Mouse (Mus musculus) urinary bladder, postnatal 10 days (tissue): ENCODE measurements around the gene Gga1.
"Not testable (repeated sequence)": the region's sequence is repeated elsewhere in the genome, so short reads cannot be mapped to it uniquely, and the experiment has no call there.

Source experiments
- DNase-seq: peaks from one replicate; pipeline ENCODE4 v3.0.0; 2022; ENCODE audit warnings: low spot score

Gga1 gene

DNA sequence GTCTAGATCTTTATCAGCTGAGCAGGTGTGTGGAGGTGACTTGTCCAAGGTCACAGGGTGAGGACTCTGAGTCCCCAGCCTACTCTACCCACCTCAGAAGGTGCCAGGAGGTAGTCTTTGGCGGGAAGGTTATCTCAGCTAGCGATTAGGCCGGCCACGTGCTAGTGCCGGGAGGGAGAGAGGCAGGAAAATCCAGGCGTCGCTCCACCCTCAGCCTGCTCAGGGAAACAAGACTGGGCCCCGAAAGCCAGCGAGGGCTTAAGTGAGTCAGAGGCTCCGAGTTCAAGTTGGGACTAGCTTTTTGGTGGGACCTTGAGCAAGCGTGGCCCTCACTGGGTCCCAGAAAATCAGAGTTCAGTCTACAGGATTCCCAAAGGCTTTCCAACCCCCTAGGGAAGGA is 31.7 kb upstream of the Gga1 start:
- no peak for DNase-seq

DNA sequence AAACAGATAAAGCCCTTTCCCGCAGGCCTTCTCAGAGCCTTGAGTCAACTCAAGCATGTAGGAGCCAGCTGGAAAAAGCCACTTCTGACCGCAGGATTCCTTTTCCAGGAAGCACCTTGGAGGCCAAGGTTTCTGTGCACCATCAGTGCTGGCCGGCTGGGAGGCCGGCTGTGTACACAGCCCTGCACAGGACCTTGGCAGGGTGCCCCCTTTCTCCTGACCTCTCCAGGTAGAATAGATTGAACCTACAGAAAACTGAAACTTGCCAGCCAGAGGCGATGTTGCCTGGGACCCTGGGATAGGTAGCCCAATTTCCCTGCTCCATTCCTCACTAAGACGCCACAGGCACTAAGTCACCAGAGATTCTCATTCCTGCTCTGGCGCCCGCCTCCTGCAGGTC is 31.1 kb upstream of the Gga1 start:
- no peak for DNase-seq

DNA sequence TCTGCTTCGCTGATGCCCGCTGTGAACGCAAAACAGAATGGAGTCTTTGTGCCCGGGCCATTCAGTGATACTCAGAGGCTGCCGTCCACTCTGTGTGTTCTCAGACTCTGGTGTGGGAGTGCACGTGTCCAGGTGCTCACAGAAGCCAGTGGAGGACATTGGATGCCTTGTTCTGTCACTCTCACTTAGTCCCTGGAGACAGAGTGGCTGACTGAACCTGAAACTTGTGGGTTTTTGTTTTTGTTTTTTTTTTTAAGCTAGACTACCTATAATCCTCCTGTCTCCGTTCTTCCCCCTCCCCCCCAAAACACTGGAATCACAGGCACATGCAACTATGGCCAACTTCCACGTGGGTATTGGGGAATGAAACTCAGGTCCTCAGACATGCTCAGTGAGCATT is 30.6 kb upstream of the Gga1 start:
- no peak for DNase-seq

DNA sequence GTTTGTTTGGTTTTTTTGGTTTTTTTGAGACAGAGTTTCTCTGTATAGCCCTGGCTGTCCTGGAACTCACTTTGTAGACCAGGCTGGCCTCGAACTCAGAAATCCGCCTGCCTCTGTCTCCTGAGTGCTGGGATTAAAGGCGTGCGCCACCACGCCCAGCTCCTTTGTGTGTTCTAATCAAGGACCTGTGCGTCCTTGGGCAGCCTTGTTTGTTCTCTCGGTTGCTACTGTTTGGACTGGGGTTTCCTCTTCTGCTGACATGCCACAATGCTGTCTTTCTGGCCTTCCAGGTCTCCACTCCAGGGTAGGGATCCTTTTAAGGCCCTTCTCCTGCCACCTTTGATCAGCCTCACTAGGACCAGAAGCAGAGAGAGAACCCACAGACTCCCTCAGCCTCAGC is 30.2 kb upstream of the Gga1 start:
- DNase-seq, result not testable (repeated sequence)

DNA sequence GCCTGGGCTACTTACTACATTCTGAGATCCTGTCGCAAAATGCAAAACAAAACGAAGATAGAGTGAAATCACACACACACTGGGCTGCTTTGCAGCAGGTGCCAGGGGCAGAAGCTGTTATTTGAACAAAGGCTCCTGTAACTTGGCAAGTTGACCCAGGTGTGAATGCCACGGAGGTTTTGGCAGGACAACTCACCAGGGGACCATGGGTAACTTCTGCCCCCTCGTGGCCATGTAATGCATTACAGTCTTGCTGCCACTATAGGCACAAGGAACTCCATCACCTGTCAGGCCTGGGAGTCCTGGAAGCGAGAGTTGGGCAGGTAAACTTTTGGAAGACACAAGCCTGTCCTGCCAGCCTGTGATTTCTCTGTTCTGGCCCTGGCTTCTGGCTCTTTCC is 28.5 kb upstream of the Gga1 start:
- peak; percentile 66 for DNase-seq

DNA sequence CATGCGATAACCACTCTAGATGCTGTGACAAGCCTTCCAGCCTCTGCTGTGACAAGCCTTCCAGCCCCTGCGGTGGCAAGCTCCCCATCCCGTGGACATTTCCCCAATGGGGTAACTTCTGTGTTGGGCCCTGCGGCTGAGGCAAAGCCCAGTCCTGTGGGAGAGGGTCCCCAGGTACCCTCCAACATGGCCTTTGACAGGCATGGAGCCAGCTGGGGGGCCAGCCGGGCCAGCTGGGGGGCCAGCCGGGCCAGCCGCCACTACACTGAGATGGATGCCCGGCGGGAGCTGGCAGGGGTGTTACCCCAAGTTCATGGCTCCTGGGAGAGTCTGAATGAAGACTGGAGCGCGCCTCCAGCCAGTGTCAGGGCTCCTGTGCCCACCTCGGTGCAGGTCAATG is 27.5 kb upstream of the Gga1 start:
- no peak for DNase-seq

DNA sequence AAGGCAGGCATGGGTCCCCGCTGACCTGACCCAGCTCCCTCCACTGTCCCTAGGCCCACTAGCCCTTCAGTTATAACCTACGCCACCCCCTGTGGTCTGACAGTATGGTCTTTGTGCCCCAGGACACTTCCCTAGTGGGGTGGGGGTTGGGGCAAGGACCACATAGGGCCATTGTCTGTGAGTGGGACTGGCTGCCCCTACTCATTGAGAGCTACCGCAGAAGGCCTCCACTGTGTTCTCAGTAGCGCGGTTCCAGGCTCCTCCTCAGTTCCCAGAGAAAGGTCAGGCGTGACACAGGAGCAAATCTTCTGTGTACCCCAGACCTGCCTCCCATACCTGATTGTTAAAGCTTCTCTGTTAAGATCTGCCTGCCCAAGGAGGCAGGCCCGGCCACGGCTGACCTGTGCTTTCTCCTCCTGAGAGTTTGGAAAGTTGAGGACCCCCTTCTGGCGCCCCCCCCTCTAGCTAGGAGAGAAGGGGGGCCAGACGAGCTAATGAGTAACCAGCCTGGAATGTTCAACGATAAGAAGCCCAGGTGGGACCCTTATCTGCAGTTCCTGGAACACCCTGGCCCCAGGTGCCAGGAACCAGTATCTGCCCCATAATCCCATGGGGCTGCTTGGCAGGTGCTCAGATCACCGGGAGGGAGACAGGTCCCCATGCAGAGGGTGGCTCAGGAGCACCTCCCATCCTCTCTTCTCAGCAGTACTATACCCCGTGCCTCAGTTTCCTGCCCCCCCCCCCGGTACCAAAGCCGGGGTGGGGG is 26.7 kb upstream of the Gga1 start:
- DNase-seq, result no peak

DNA sequence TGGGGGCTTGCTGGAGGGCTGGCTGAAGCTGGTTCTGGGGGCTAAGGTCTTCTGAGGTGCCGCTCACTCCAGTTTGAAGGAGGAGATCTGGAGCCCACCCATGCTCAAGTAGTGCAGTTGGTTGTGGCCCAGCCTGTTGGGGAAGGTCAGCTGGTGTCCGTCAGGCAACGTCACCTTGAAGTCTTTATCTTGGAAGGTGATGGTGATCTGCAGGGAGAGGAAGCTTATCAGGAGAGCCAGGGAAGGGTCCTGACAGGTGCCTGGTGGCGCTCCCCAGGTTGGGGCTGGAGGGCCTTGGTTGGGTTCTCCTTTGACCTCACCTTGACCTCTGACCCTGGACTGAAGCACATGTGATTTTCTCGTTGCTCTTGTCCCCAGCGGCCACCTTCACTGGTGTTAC is 26.0 kb upstream of the Gga1 start:
- DNase-seq, result no peak

DNA sequence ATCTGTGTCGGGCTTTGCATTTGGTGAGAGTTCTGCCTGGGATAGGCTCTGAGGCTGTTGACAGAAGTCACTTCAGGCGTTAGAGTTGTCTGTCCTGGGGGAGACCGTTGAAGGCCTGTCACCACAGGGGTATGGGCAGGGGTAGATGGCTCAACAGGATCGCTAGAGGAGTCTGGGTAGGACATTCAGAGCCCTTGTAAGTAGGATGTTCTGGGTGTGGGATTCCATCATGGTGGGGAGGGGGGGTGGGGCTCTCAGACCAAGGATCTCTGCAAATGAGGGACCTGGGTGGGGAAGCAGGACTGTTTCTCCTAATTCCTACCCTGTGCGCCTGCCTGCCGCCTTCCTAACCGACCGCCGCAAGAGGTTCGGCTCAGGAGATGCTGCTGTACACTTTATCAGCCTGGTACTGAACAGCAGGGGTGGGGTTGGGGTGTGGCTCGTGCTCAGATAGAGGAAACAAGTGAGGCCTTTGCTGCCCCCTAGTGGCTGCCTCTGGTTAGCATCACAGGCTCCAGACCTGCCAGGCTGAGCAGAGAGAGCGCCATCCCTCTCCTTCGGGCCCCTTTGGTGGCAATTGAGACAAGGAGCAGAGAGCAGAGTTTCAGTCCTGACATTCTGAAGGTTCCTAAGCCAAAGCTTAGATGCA is 25.4 kb upstream of the Gga1 start:
- peak; percentile 79 for DNase-seq

DNA sequence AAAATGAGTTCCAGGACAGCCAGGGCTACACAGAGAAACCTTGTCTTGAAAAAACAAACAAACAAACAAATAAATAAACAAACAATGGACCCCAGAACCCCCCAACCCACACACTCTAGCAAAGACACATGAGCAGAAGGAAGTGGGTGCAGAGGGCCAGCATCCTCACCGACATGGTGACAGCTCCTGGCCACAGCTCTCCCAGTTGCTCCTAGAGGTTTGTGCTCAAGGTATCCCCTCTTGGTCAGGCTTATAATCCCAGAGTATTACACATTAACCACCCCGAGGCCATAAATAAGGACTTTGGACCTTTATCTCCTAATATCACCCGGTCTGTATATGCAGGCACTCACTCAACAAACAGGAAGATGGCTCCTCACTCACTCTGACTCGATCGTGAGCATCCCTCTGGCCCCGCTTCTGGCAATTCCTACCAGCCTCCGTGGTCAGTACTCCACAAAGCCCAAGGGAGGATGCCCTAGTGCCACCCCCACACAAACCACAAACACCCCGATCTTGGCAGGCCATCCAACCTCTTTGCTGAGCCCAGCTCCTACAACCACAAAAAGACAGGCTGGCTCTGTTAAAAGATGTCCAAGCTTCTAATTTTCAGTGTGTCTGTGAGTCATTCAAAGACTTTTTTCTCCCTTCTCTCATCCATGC is 21.6 kb upstream of the Gga1 start, which contains the start of gene Lgals2:
Lgals2 (minus strand) TSS at position 227 of the 663 bp plus-strand sequence.
- DNase-seq, result no peak

DNA sequence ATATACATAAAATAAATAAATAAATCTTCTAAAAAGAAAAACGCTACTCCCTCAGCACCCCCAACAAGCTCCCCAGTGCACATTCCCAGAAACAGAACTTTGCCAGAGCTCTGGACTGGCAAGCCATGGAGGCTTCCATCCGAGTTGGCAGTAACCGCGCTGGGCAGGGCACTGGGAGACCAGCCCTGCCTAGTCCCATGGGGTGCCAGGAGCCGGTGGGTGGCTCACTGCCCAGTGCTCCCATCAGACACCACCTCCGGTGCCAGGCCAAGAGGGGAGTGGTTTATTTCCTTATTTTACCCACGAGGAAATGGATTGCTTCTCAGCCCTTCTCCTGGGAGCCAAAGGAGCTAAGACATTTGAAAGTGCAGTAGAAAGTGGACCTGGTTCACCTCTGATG is 20.0 kb upstream of the Gga1 start:
- no peak for DNase-seq

DNA sequence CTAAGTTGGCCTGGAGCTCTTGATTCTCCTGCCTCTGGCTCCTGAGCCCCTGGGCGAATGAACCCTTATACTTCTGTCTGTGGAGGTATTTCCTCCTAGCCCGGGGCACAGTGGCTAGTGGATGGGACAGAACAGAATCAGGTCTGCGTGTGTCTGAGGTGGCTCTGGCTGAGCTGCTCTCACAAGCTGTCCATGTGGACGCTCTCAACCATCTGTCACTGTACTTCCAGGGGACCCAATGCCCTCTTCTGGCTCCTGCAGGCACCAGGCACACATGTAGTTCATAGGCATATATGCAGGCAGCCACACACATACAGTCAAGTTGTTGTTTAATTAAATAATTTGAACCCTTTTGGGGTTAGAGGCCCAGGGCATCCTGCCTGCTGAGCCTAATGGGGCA is 17.7 kb upstream of the Gga1 start:
- DNase-seq, result no peak

DNA sequence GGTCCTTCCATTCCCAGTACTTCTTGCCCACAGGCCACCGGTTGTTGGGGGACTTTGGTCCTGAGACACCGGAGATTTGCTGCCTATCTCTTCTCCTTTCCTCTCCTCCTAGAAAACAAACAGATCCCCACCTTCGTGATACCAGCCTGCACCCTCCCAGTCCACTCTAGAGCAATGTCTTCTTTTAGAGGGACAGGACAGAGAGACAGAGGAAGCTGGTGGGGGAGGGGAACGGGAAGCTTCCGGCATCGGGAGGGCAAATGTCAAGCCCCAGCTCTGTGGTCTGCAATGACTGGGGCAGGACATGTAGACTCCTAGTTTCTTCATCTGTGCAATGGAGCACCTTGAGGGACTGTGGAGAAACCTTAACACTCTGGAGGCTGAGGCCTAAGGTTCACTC is 17.3 kb upstream of the Gga1 start:
- DNase-seq, result no peak

DNA sequence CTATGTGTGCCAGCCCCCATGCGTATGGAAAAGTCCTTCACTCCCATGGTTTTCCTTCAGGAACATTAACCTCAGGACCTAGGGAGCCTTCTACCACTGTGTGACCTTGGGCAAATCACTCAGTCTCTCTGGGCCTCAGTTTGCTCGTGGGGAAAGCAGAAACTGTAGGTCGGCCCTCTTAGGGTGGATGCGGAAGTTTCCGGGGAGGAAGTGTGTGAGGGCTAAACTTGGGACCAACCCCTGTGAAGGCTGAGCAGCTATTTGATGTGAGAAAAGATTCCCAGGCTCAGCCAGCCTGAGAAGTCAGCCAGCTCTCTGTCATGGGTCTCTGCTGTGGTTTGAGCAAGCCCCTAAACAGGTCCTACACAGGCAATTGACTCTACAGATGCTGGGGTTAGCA is 14.7 kb upstream of the Gga1 start:
- no peak for DNase-seq

DNA sequence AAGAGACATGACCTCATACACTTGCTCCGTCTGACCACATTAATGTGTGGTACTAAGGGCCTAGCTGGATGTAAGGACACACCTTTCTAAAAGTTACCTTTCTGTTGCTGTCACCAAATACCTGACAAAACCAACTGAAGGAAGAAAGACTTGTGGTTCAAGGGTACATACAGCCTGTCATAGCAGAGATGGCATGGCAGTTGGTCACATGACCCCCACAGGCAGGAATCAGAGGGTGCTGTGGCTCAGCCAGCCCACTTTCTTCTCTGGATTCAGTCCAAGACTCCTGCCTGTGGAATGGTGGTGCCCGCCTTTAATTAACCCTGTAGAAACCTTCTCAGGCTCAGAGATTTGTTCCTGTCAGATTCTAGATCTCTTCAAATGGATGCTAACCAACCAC is 13.8 kb upstream of the Gga1 start:
- DNase-seq, result no peak

DNA sequence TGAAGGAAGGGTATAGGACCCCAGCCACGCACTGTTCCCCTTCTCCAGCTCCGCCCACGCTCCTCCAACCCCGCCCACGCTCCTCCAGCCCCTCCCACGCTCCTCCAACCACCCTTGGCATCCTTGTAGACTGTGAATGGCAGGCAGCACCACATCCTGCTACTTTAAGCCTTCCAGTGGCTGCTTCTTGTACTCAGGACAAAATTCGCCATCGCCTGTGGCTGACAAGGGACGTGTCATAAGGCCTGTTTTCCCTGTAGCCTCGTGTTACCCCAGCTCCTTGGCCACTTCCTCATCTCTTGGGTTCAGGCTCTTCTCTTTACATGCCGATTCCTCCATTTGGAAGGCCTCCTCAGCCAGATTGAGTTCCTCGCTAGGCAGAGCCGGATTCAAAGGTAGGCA is 13.1 kb upstream of the Gga1 start:
- no peak for DNase-seq

DNA sequence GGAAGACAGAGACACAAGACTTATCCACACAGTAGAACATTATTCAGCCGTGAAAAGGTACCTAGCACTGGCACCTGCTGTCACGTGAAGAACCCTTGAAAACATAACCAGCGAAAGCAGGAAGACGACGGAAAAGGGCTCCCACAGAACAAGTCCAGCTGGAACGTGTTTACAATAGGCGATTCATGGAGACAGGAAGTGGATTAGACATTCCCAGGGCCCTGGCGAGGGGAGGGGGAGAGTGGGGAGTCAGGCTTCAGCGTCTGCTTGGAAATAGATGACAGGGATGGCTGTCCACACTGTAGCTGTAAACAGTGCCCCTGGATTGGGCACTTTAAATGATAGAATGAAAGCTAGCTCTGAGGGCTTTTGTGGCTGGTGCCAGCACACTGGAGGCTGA is 8.6 kb upstream of the Gga1 start:
- no peak for DNase-seq

DNA sequence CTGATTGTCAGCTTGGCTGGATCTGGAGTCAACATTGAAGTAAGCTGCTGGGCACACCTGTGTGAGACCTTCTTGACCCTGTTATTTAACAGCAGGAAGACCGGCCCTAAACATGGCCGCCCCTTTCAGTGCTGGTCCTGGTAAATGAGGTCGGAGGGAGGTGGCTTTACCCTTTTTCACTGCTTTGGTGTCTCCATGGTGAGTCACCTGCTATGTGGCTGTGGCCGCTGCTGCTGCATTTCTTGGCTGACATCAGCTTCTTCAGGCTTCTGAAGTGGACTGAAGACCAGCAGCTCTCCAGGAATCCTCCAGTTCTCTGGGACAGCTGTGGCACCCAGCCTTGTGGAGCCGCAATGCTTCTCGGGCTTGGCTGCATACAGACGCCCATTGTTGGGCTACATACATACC is 8.2 kb upstream of the Gga1 start:
- no peak for DNase-seq

DNA sequence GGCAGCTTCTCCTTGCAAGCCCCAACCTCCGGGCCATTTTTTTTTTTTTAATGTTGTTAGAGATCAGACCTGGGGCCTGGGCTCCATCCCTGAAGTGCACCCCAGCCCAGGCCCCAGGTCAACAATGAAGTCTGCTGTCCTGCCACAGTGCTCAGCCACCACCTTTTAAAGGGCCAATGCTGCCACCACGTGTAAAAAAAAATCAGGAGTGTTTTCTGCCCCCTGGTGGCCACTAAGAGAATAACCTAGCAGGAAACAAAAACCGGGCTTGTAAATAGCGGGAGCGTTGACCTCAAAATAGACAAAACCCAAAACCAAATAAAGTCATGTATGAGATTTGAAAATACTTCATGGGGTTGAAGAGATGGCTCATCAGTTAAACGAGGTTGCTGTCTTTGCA is 7.2 kb upstream of the Gga1 start:
- no peak for DNase-seq

DNA sequence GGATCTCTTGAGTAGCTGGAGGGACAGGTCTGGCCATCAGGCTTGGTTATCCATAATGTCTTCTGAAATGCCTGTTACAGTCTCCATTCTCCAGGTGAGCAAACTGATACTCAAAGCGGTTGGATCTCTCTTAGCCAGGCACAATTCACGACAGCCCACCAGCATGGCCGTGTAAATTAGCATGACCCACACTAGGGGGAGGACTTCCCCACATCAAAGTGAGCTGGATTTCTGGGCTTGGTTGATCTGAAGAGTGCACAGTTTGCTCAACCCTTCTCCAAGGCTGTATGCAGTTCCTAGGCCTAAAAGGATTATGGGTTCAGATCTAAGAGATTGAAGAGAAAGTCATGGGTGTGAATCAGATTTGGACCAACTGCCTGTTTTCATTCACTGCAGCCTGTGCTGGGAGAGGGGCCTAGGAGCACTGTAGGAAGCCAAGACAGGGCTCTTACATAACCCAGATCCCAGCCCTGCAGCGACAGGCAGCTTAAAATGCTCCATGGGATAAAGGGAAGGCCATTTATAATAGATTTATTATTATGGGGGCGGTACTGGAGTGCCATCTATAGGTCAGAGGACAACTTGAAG is 4.9 kb upstream of the Gga1 start:
- DNase-seq, result no peak

DNA sequence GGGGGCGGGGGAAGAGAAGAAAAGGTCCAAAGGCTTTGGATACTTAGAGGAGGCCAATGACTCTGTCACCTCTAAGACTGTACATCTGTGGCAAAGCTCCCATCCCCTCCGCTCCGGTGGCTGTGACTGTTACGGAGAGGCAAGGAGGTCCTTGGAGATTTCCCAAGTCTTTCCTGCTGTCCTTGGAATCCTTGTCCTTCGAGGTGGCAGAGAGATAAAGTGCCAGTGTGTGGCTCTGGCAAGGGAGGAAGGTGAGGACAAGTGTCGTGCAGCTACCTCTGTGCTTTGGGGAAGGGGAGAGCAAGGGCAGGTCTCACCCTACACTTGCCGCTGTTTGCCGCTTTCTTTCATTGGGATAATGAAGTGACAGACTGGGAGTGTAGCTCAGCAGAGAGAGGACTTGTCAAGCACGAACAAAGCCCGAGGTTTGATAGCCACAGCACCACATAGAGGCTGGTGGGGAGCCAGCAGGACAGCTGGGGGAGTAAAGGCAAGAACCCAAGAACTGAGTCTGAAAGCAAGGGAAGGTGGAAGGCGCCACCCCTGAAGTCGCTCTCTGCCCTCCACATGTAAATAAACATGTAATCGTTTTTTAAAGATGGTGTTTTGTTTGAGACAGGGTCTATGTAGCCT is 3.1 kb upstream of the Gga1 start:
- no peak for DNase-seq

DNA sequence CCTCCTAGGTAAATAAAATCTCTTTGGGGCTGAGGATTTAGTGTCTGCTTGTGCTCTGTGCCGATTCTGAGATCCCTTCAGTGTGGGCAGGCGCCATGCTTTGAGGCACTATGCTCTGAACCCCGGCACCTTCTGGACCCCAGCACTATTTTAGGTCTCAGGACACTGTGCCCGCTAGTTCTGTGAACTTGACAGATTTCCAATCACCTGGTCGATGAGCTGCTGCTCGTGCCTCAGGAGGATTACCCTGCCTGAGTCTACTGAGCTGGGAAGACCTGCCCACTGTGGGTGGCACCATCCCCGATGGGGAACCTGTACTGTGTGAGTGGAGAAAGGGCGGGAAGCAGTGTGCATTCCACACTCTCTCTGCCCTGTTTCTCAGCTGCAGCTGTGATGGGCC is 2.0 kb upstream of the Gga1 start:
- DNase-seq, result no peak

DNA sequence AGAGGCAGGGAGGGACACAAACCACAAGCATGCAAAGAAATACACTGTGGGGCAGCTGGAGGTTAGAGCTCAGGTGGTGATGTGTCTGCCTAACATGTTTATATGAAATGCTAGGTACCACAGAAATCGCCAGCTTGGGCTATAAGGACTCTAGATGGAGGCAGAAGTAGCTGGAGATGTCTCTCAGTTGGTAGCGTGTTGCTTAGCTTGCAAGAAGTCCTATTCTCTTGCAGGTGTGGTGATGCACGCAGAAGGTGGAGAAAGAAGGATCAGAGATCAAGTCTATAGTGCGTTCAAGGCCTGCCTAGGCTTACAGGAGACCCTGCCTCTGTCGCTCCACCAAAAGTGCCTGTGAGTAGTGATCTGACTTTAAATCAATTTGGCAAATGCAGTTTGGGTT is 1.5 kb upstream of the Gga1 start:
- DNase-seq, result no peak
